Mouse (Mus musculus): Measurements from ENCODE around the gene Slc17a5.

GRCm38 (mm10) chr9:78520127-78520779, 67.6 kb downstream of the Slc17a5 start:
- TF ChIP-seq CTCF (IDR thresholded peaks at IDR 0.05; ENCODE audit: borderline replicate concordance, insufficient read depth, low read depth, low read length): no peak
- no peak for TF ChIP-seq POLR2A (IDR thresholded peaks at IDR 0.05; ENCODE audit: borderline replicate concordance, insufficient read depth, low read length)
